Comparison of ENCODE assay signal across 8 mouse cellular contexts in the genomic region with DNA sequence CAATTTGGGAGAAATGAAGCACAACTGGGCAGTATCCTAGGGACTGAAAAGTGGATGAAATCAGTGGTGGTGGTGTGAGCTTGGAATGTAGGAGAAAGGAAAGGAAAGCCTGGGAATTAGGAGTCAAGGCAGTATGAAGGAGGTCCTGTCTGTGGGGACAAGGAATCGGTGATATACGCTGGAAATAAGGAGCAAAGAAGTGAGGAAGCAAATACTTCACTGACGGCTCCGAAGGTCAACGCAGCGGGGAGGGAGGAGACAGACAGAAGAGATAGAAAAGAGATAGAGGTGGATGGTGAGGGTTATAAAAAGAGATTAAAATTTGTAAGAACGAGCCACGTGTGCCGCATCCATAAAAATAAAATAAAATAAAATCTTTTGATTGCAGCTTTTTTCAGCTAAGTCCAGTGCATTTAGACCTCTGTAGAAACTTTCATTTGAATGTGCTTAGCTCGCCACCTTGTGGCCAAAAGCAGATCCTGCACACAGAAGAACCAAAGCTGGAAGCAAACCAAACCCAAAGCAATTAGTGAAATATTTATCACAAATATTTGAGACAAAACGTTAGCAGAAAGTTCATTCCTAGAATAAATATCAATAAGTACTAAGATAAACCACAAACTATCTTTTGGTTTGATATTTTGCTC.
DNase-seq lines count a peak whose midpoint lies in the region; ATAC-seq and TF ChIP-seq lines count a peak whose summit lies in the region.

No protein-coding gene starts in this region.

- TF ChIP-seq EP300 in ES-Bruce4 (IDR thresholded peaks at IDR 0.05; ENCODE audit: insufficient read depth, low read depth, low read length), result no peak

- H3K4me1 ChIP-seq in ES-Bruce4 (ENCODE audit: control insufficient read depth, insufficient read depth, low read length), result no peaks in the 10 kb centered on the region
- peaks cover 6% of the 10 kb centered on the region; the same call in 1 of the 2 replicates for H3K4me1 ChIP-seq in forebrain, embryonic 14.5 days (ENCODE audit: control insufficient read depth, insufficient read depth, low read length)

- H3K9ac ChIP-seq in ES-Bruce4 (ENCODE audit: low read depth, poor library complexity, severe bottlenecking), result no peak overlapping the region
- no peak overlapping the region for H3K9ac ChIP-seq in forebrain, embryonic 14.5 days (ENCODE audit: low read length)

- TF ChIP-seq POLR2A in ES-Bruce4 (IDR thresholded peaks at IDR 0.05; ENCODE audit: insufficient read depth, low read length), result no peak

- ATAC-seq in forebrain, embryonic 14.5 days, result peak; percentile 45; the same call in 1 of the 2 replicates
- ATAC-seq in megakaryocyte-erythroid progenitor cell, adult 5-6 weeks (replicated peaks; ENCODE audit: low FRiP score, low TSS enrichment, poor library complexity, severe bottlenecking), result peak; percentile 65; the same call in 1 of the 2 replicates

- no peaks in the 10 kb centered on the region for H3K9me3 ChIP-seq in ES-Bruce4 (replicated peaks; ENCODE audit: control insufficient read depth, insufficient read depth, low read length, poor library complexity, severe bottlenecking)
- no peaks in the 10 kb centered on the region for H3K9me3 ChIP-seq in forebrain, embryonic 14.5 days (replicated peaks; ENCODE audit: control insufficient read depth, low read length)

- H3K27ac ChIP-seq in ES-Bruce4 (ENCODE audit: insufficient read depth, low read length), result no peak overlapping the region
- no peak overlapping the region for H3K27ac ChIP-seq in forebrain, embryonic 14.5 days (ENCODE audit: low read depth, low read length)

- no peaks in the 10 kb centered on the region for H3K36me3 ChIP-seq in ES-Bruce4 (ENCODE audit: control insufficient read depth, insufficient read depth, low read length, poor library complexity, severe bottlenecking)
- H3K36me3 ChIP-seq in forebrain, embryonic 14.5 days (ENCODE audit: control insufficient read depth, insufficient read depth, low read length), result no peaks in the 10 kb centered on the region

- 37% methylated on average over 11 of the region's 11 CpGs for WGBS in forebrain, embryonic 14.5 days

- no peak overlapping the region for H3K4me3 ChIP-seq in ES-Bruce4 (ENCODE audit: low read depth, low read length)
- no peak overlapping the region for H3K4me3 ChIP-seq in forebrain, embryonic 14.5 days (ENCODE audit: low read depth, low read length)

- H3K27me3 ChIP-seq in ES-Bruce4 (ENCODE audit: control insufficient read depth, insufficient read depth, low read length, poor library complexity, severe bottlenecking), result no peaks in the 10 kb centered on the region
- no peaks in the 10 kb centered on the region for H3K27me3 ChIP-seq in forebrain, embryonic 14.5 days (replicated peaks; ENCODE audit: control insufficient read depth, insufficient read depth, low read length)

- DNase-seq in heart, adult 18-20 months, result peak; percentile 4 to 48
- no peak for DNase-seq in heart, adult 11 months
- DNase-seq in c-Kit-positive CD71-positive TER-119-positive erythroid progenitor cells, embryonic 14.5 days (ENCODE audit: low spot score), result peak; percentile 25
- DNase-seq in forebrain, embryonic 14.5 days (ENCODE audit: low spot score), result peak; percentile 81
- DNase-seq in kidney, postnatal 14 days, result peak; percentile 48
- DNase-seq in right cerebral cortex, postnatal 25 days, result peak; percentile 55

- H3K4me2 ChIP-seq in forebrain, embryonic 14.5 days (ENCODE audit: low read length), result no peak overlapping the region

- peak; percentile 28 for TF ChIP-seq CTCF in ES-Bruce4 (IDR thresholded peaks at IDR 0.05; ENCODE audit: low read depth, low read length)
